Mouse (Mus musculus): ENCODE data around the gene Aig1. TPM values are rescaled to one million over a fixed set of nuclear protein-coding genes. Genes with fewer than 3 reads are reported as not detected.

Aig1 gene
- total RNA-seq, 2 experiments from 2014 or later, result 64.6 to 67.2 TPM

GRCm38 (mm10) chr10:13653739-13654462, 214.9 kb downstream of the Aig1 start:
- DNase-seq (ENCODE audit: low spot score in 2 of 2), result no peak

GRCm38 (mm10) chr10:13653326-13653725, 215.5 kb downstream of the Aig1 start:
- peak in 1 of 2 experiments; percentile 10 for DNase-seq (ENCODE audit: low spot score in 2 of 2)

DNA sequence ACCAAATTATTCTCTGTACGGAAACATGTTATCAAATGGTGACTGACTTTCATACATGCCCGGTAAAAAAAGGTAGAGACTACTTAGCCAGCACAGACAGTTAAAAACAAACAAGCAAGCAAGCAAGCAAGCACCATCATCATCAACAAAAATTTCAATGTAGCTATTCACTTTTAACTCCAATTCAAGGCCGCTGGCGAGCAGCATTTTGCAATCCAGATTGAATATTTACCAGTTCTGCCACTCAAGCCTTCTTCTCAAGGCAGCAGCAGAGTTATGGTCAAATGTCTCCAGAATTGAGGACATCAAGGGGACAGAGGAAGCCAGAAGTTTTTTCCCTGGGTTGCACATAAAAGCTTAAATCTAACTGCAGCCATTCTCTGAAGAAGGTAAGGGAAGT, 216.7 kb downstream of the Aig1 start:
- no peak for DNase-seq (ENCODE audit: low spot score in 2 of 2)

DNA sequence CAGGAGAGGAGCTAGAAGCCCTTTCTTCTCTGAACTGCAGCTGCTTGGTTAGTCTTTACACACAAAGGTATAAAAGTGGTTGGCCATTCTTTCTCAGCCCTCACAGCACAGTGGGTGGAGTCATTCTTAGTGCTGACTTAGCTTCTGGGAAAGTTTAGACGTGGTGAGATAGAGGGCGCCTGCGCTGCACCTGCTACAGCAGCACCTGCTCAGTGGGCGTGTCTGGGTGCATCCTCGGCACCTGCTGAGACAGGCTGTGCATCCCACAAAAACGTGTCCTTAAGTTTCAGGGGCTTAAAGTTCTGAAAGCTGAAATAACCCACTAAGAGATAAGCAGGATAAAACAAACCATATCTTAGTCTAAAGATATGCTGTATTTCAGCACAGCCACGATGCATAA, 227.0 kb downstream of the Aig1 start:
- DNase-seq (ENCODE audit: low spot score in 2 of 2), result no peak

DNA sequence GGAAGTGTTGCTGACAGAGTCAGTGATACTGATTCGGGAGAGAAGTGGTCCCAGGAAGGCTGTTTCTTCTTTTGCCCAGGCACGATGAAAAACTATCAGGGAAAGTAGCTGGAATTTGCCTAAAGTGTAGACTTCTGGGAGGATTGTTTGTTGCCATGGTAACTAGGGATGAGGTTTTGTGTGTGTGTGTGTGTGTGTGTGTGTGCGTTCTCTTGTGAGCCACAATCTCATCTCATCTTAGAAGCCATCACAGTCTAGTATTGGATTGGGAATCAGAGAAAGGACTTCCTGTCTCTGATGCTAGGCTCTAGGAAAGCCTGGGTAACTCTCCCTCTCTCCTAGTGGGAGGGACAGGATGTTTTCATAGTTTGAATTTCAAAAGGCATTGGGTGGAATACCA, 237.0 kb downstream of the Aig1 start:
- DNase-seq (ENCODE audit: low spot score in 2 of 2), result no peak

- DNase-seq (ENCODE audit: low spot score in 2 of 2), result no peak
Observed at GRCm38 (mm10) chr10:13623735-13624134, 245.0 kb downstream of the Aig1 start.

DNA sequence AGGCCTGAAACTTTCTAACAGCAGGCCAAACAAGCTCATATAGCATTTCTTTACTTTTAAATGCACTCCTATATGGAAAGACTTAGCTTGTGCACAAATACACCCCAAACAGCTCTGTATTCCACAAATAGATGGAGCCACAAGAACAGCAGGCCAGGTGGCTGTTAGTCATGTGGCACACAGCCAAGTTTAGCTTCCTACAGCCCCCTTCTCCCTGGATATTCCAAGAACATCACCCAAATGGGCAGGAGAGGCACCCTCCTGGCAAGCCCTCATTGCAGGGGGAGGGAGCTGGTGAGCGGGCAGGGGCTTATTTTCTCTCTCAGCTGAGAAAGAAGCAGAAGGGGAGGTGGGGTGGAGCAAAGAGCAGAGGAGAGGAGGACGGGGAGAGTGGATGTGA, 267.9 kb downstream of the Aig1 start:
- DNase-seq (ENCODE audit: low spot score in 2 of 2), result peak in 1 of 2 experiments; percentile 14

DNA sequence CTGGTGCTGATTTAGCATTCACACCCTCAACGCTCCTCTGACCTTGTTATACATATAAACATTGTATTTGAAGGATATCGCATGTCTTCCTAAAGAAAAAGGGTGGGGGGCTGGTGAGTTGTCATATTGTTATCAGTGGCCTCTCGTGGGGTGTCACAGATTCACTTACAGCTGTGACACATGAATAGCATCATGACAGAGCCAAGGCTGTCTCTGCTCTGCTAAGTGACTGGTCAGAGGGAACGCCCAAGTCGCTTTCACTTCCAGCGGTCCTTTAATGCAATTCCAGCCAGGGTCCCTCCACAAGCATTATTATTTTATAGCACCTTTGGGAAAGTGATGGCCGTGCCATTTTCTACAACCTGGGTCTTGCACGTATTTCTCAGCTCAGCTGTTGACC, 271.3 kb downstream of the Aig1 start:
- no peak for DNase-seq (ENCODE audit: low spot score in 2 of 2)

Other genes with a start within 250 kb of the Aig1 start
- gene Hivep2, start 97.1 kb upstream of the Aig1 start, total RNA-seq (2021), result 100 to 1,000 TPM; 181 to 200 TPM

Data from layer of hippocampus, adult 18-20 months (tissue).